Mouse (Mus musculus): ENCODE results near the gene Tspan8. TPM values are rescaled to one million over a fixed set of nuclear protein-coding genes. Genes with fewer than 3 reads are reported as not detected.
A peak's percentile ranks its signal among the peaks of the same experiment; 100 is the strongest.

The Tspan8 gene
- 0.99 TPM in 1 of 2 replicates, not detected in the other for total RNA-seq (2014; rRNA removed)
- polyA plus RNA-seq (2015; fragmentation: Nextera tagmentation; extraction: Ambion mirVana): 2.6 and 3.4 TPM in 2 replicates

GRCm38 (mm10) chr10:115816511-115816910 is at the start of gene Tspan8:
TSS of gene Tspan8 (plus strand) at chr10:115816832.
- no peak for ATAC-seq
- no peak for DNase-seq (ENCODE audit: low spot score)
- Histone ChIP-seq H3K9me3 (ENCODE audit: low read length) (no peaks in the 10 kb centered on the region), H3K36me3 (ENCODE audit: insufficient read depth, low read length) (no peaks in the 10 kb centered on the region), H3K4me3 (ENCODE audit: low read length) (no peak within 1 kb of the TSS), H3K4me2 (ENCODE audit: low read depth, low read length) (no peak within 1 kb of the TSS), H3K27ac (no peak within 1 kb of the TSS), H3K27me3 (ENCODE audit: insufficient read depth, low read length) (no peaks in the 10 kb centered on the region), H3K9ac (replicated peaks; ENCODE audit: low read length) (no peak within 1 kb of the TSS), H3K4me1 (ENCODE audit: insufficient read depth, low read length) (no peaks in the 10 kb centered on the region)
- 56% methylated on average over 6 of the region's 6 CpGs for WGBS
- no peak for TF ChIP-seq CTCF (IDR thresholded peaks at IDR 0.05; ENCODE audit: low read depth)

- 91% methylated on average over 8 of the region's 8 CpGs for WGBS
- Histone ChIP-seq H3K4me1 (ENCODE audit: insufficient read depth, low read length) (no peaks in the 10 kb centered on the region), H3K4me3 (ENCODE audit: low read length) (no peak overlapping the region), H3K9me3 (ENCODE audit: low read length) (no peaks in the 10 kb centered on the region), H3K27ac (no peak overlapping the region), H3K36me3 (ENCODE audit: insufficient read depth, low read length) (no peaks in the 10 kb centered on the region), H3K27me3 (ENCODE audit: insufficient read depth, low read length) (no peaks in the 10 kb centered on the region), H3K9ac (replicated peaks; ENCODE audit: low read length) (no peak overlapping the region), H3K4me2 (ENCODE audit: low read depth, low read length) (no peak overlapping the region)
- no peak for TF ChIP-seq CTCF (IDR thresholded peaks at IDR 0.05; ENCODE audit: low read depth)
- DNase-seq (ENCODE audit: low spot score) (no peak), ATAC-seq (no peak)
Observed at GRCm38 (mm10) chr10:115770032-115770431, 46.6 kb upstream of the Tspan8 start.

GRCm38 (mm10) chr10:115774451-115774850 is 42.2 kb upstream of the Tspan8 start:
- H3K9ac ChIP-seq (replicated peaks; ENCODE audit: low read length): no peak overlapping the region
- ATAC-seq (no peak), DNase-seq (ENCODE audit: low spot score) (no peak)
- no peaks in the 10 kb centered on the region for H3K27me3 ChIP-seq (ENCODE audit: insufficient read depth, low read length)
- no peak overlapping the region for H3K4me2 ChIP-seq (ENCODE audit: low read depth, low read length)
- no peak for TF ChIP-seq CTCF (IDR thresholded peaks at IDR 0.05; ENCODE audit: low read depth)
- H3K4me3 ChIP-seq (ENCODE audit: low read length): no peak overlapping the region
- no peaks in the 10 kb centered on the region for H3K4me1 ChIP-seq (ENCODE audit: insufficient read depth, low read length)
- H3K27ac ChIP-seq: no peak overlapping the region
- H3K9me3 ChIP-seq (ENCODE audit: low read length): no peaks in the 10 kb centered on the region
- H3K36me3 ChIP-seq (ENCODE audit: insufficient read depth, low read length): no peaks in the 10 kb centered on the region
- 54% methylated on average over 4 of the region's 4 CpGs for WGBS

GRCm38 (mm10) chr10:115775945-115776905 is 40.4 kb upstream of the Tspan8 start:
- H3K27ac ChIP-seq: no peak overlapping the region
- no peak overlapping the region for H3K4me2 ChIP-seq (ENCODE audit: low read depth, low read length)
- WGBS: 64% methylated on average over 17 of the region's 17 CpGs
- no peak overlapping the region for H3K9ac ChIP-seq (replicated peaks; ENCODE audit: low read length)
- ATAC-seq: no peak
- H3K4me3 ChIP-seq (ENCODE audit: low read length): no peak overlapping the region
- no peaks in the 10 kb centered on the region for H3K9me3 ChIP-seq (ENCODE audit: low read length)
- no peak for TF ChIP-seq CTCF (IDR thresholded peaks at IDR 0.05; ENCODE audit: low read depth)
- H3K36me3 ChIP-seq (ENCODE audit: insufficient read depth, low read length): no peaks in the 10 kb centered on the region
- no peaks in the 10 kb centered on the region for H3K4me1 ChIP-seq (ENCODE audit: insufficient read depth, low read length)
- H3K27me3 ChIP-seq (ENCODE audit: insufficient read depth, low read length): no peaks in the 10 kb centered on the region
- no peak for DNase-seq (ENCODE audit: low spot score)

- H3K27me3 ChIP-seq (ENCODE audit: insufficient read depth, low read length): no peaks in the 10 kb centered on the region
- no peak overlapping the region for H3K9ac ChIP-seq (replicated peaks; ENCODE audit: low read length)
- no peak overlapping the region for H3K27ac ChIP-seq
- H3K4me3 ChIP-seq (ENCODE audit: low read length): no peak overlapping the region
- H3K4me2 ChIP-seq (ENCODE audit: low read depth, low read length): no peak overlapping the region
- no peak for DNase-seq (ENCODE audit: low spot score)
- ATAC-seq: no peak
- no peaks in the 10 kb centered on the region for H3K9me3 ChIP-seq (ENCODE audit: low read length)
- no peaks in the 10 kb centered on the region for H3K36me3 ChIP-seq (ENCODE audit: insufficient read depth, low read length)
- TF ChIP-seq CTCF (IDR thresholded peaks at IDR 0.05; ENCODE audit: low read depth): no peak
- WGBS: 74% methylated on average over 5 of the region's 5 CpGs
- H3K4me1 ChIP-seq (ENCODE audit: insufficient read depth, low read length): no peaks in the 10 kb centered on the region
Observed at GRCm38 (mm10) chr10:115777366-115777765, 39.3 kb upstream of the Tspan8 start.

- Histone ChIP-seq H3K27me3 (ENCODE audit: insufficient read depth, low read length) (no peaks in the 10 kb centered on the region), H3K36me3 (ENCODE audit: insufficient read depth, low read length) (no peaks in the 10 kb centered on the region), H3K4me1 (ENCODE audit: insufficient read depth, low read length) (no peaks in the 10 kb centered on the region), H3K9me3 (ENCODE audit: low read length) (no peaks in the 10 kb centered on the region), H3K4me3 (ENCODE audit: low read length) (no peak overlapping the region), H3K4me2 (ENCODE audit: low read depth, low read length) (no peak overlapping the region), H3K9ac (replicated peaks; ENCODE audit: low read length) (no peak overlapping the region), H3K27ac (no peak overlapping the region)
- TF ChIP-seq CTCF (IDR thresholded peaks at IDR 0.05; ENCODE audit: low read depth): peak; percentile 63
- DNase-seq (ENCODE audit: low spot score) (peak; percentile 50), ATAC-seq (no peak)
- 48% methylated on average over 5 of the region's 5 CpGs for WGBS
Observed at GRCm38 (mm10) chr10:115778624-115779023, 38.0 kb upstream of the Tspan8 start.
